Mouse (Mus musculus) lung, embryonic 15.5 days (tissue): Measurements from ENCODE around the gene Zfp157. TPM values are rescaled to one million over a fixed set of nuclear protein-coding genes. Genes with fewer than 3 reads are reported as not detected.
"Not testable (repeated sequence)": the region's sequence is repeated elsewhere in the genome, so short reads cannot be mapped to it uniquely, and the experiment has no call there.

Experiments
- ATAC-seq: fragments of 200-750 bp; cut with Nextera tagmentation; 2 replicates; pipeline ENCODE4 v1.8.0; 2017; ENCODE audit warnings: moderate number of reproducible peaks, borderline replicate concordance; ENCODE audit not compliant: low FRiP score, low TSS enrichment; ENCODE audit errors: extremely low read depth
- H3K27ac ChIP-seq: fragments of 300-500 bp; sonication (generic); 2 replicates; pipeline ENCODE4 v1.5.1; 2015; ENCODE audit warnings: moderate library complexity, mild to moderate bottlenecking, inconsistent platforms
- H3K27me3 ChIP-seq: fragments of 300-500 bp; sonication (generic); 2 replicates; pipeline ENCODE4 v1.6.1; 2015; ENCODE audit warnings: inconsistent platforms
- H3K36me3 ChIP-seq: fragments of 300-500 bp; sonication (generic); 2 replicates; pipeline ENCODE4 v1.6.1; 2015; ENCODE audit warnings: inconsistent platforms
- H3K4me1 ChIP-seq: fragments of 300-500 bp; sonication (generic); 2 replicates; pipeline ENCODE4 v1.6.1; 2015; ENCODE audit warnings: inconsistent platforms
- H3K4me2 ChIP-seq: fragments of 300-500 bp; sonication (generic); 2 replicates; pipeline ENCODE4 v1.6.1; 2015; ENCODE audit warnings: inconsistent platforms, mild to moderate bottlenecking, moderate library complexity
- H3K4me3 ChIP-seq: fragments of 300-500 bp; sonication (generic); 2 replicates; pipeline ENCODE4 v1.5.1; 2015; ENCODE audit warnings: mild to moderate bottlenecking, inconsistent platforms
- H3K9ac ChIP-seq: fragments of 300-500 bp; sonication (generic); 2 replicates; pipeline ENCODE4 v1.6.1; 2015; ENCODE audit warnings: inconsistent platforms
- H3K9me3 ChIP-seq: fragments of 300-500 bp; sonication (generic); 2 replicates; pipeline ENCODE4 v1.6.1; 2016; ENCODE audit warnings: inconsistent platforms
- WGBS: fragments of 180-500 bp; shearing (Covaris S2); methylation state at CpG from one replicate; pipeline ENCODE4 v1.1.7; 2015; 5-methylcytosine and 5-hydroxymethylcytosine counted together
- polyA plus RNA-seq: library from polyadenylated mRNA; unstranded; fragments of >200 nt; fragmentation: Nextera tagmentation; extraction: Ambion mirVana; gene quantifications from 2 replicates; pipeline ENCODE4 v1.2.1, GENCODE M21; 2015

Gene Zfp157
- polyA plus RNA-seq: 33.3 and 36.1 TPM in 2 replicates

GRCm38 (mm10) chr5:138441286-138442194, at the start of gene Zfp157:
Gene Zfp157, plus strand, starts transcription at chr5:138441468.
- H3K9ac ChIP-seq: peak within 1 kb of the TSS; percentile 90
- peaks cover 17% of the 10 kb centered on the region for H3K4me1 ChIP-seq
- H3K27me3 ChIP-seq: no peaks in the 10 kb centered on the region
- peaks cover 20% of the 10 kb centered on the region for H3K36me3 ChIP-seq
- peak; percentile 100 for ATAC-seq
- no peaks in the 10 kb centered on the region for H3K9me3 ChIP-seq
- peak within 1 kb of the TSS; percentile 67 for H3K4me2 ChIP-seq
- H3K27ac ChIP-seq: peak within 1 kb of the TSS; percentile 57
- under 1% methylated on average over 49 of the region's 49 CpGs for WGBS
- H3K4me3 ChIP-seq: peak within 1 kb of the TSS; percentile 70

DNA sequence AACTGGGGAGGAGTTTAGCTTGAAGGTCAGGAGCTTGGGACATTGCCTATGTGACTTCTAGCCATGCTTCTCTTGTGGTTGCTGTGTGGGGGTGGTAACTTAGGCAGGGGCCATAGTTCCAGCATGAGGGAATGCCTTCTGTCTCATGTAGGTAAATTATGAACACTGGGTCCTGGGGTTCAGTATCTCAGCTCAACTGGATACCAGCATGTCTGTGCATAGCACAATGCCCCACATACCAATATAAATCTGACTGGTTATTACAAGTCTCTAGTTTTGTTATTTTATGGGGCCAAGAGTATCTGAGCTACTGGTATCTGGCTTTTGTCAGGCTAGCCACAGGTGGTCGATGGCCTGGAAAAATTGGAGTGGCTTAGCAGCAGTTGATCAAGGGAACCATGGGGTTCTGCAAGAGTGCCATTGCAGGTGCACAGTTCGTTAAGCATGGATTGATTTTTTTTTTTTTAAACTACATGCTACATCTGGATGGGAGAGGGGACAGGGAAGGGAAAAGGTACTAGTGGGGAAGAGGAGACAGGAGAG, 43.4 kb upstream of the Zfp157 start:
- H3K4me1 ChIP-seq: no peaks in the 10 kb centered on the region
- no peak overlapping the region for H3K4me2 ChIP-seq
- no peak for ATAC-seq
- H3K4me3 ChIP-seq: no peak overlapping the region
- H3K9me3 ChIP-seq: no peaks in the 10 kb centered on the region
- no peaks in the 10 kb centered on the region for H3K27me3 ChIP-seq
- WGBS: 64% methylated on average over 2 of the region's 2 CpGs
- H3K36me3 ChIP-seq: no peaks in the 10 kb centered on the region
- H3K27ac ChIP-seq: no peak overlapping the region
- no peak overlapping the region for H3K9ac ChIP-seq

DNA sequence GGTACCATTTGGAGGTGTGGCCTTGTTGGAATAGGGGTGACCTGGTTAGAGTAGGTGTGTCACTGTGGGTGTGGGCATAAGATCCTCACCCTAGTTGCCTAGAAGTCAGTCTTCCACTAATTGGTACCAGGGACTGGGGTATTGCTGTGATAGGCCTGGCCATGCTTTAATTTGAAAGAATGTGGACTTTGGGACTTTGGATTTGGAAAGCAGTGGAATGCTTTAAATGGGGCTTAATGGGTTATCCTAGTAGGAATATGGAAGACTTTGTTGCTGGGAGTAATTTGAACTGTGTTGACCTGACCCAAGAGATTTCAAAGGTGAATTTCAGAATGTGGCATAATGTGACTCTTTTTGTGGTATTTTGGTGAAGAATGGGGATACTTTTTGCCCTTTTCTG, 40.8 kb upstream of the Zfp157 start:
- not testable (repeated sequence) for H3K27me3 ChIP-seq, H3K27ac ChIP-seq, H3K9ac ChIP-seq, H3K9me3 ChIP-seq, H3K4me1 ChIP-seq, H3K4me3 ChIP-seq, ATAC-seq, H3K4me2 ChIP-seq, H3K36me3 ChIP-seq

DNA sequence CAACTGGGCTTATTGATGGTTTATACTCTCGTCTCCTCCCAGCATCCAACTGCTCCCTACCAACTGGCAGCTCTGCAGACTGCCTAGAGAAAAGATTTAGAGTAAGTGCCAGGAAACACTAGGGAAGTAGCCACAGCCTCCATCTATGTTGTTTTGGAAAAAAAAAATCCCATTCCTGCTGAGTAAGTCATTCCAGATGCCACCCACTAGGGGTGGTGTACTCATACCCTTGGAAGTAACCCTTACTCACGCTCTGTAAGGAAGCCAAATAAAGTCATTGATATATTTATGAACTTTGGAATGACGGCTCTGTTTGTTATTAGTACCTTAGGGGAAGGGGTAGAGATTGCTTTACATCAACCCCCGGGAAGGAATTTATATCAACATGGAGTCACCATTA, 17.1 kb downstream of the Zfp157 start:
- no peaks in the 10 kb centered on the region for H3K27me3 ChIP-seq
- peaks cover 59% of the 10 kb centered on the region for H3K36me3 ChIP-seq
- 96% methylated on average over 4 of the region's 4 CpGs for WGBS
- H3K4me3 ChIP-seq: no peak overlapping the region
- H3K4me1 ChIP-seq: no peaks in the 10 kb centered on the region
- H3K27ac ChIP-seq: no peak overlapping the region
- peaks cover 21% of the 10 kb centered on the region for H3K9me3 ChIP-seq
- no peak for ATAC-seq
- no peak overlapping the region for H3K9ac ChIP-seq
- no peak overlapping the region for H3K4me2 ChIP-seq

DNA sequence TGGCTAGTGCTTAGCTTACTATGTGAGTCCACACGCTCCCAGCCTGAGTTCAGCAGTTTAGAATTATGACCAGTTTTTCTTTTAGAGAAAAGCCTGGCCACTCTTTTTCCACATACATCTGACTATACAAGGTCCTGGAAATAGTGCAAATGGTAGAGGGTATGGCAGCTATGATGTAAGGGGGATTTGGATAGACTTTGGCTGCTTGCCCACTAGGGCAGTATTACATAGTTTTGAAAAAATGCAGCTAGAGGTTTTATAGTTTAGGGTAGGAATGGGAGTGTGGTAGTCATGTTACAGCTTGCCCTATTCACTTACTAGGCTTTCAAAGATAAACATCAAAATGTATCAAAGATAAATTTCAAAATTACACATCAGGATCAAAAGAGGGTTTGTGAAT, 17.8 kb downstream of the Zfp157 start:
- peaks cover 21% of the 10 kb centered on the region for H3K9me3 ChIP-seq
- no peak overlapping the region for H3K9ac ChIP-seq
- no peak overlapping the region for H3K27ac ChIP-seq
- no peaks in the 10 kb centered on the region for H3K4me1 ChIP-seq
- WGBS: 95% methylated on average over 1 of the region's 1 CpGs
- no peaks in the 10 kb centered on the region for H3K27me3 ChIP-seq
- peaks cover 53% of the 10 kb centered on the region for H3K36me3 ChIP-seq
- no peak overlapping the region for H3K4me3 ChIP-seq
- H3K4me2 ChIP-seq: no peak overlapping the region
- ATAC-seq: no peak

DNA sequence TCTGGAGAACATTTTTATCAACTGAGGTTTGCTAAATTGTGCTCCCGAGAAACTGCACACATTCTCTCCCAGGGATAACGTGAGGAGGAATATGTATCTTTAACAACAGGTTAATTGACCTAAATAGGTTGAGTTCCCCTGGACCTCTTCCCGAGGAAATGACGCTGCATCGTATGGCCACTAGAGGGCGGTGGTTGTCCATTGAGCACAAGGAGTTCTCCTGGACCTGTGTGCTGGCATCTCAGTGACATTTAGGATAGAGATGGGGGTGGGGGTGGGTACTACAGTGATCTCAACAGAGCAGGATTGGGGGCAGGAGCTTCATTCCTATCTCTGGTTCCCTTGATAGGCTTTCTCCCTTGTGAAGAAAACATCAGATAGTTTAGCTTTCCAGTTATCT, 32.3 kb downstream of the Zfp157 start:
- Histone ChIP-seq H3K4me1 (no peaks in the 10 kb centered on the region), H3K36me3 (no peaks in the 10 kb centered on the region), H3K4me2 (no peak overlapping the region), H3K9me3 (no peaks in the 10 kb centered on the region), H3K27ac (no peak overlapping the region), H3K27me3 (no peaks in the 10 kb centered on the region), H3K4me3 (no peak overlapping the region), H3K9ac (no peak overlapping the region)
- WGBS: 24% methylated on average over 6 of the region's 6 CpGs
- ATAC-seq: no peak

- WGBS: 86% methylated on average over 12 of the region's 12 CpGs
- H3K36me3 ChIP-seq, H3K4me1 ChIP-seq: not testable (repeated sequence)
Observed at GRCm38 (mm10) chr5:138504548-138504947, 63.3 kb downstream of the Zfp157 start.

More at GRCm38 (mm10) chr5:138504548-138504947, 63.3 kb downstream of the Zfp157 start:
- H3K4me3 ChIP-seq, H3K9ac ChIP-seq, H3K27me3 ChIP-seq, H3K27ac ChIP-seq, H3K4me2 ChIP-seq, H3K9me3 ChIP-seq, ATAC-seq: not testable (repeated sequence)

Other genes with a start within 250 kb of the Zfp157 start
- gene Mblac1, start 247.2 kb upstream of the Zfp157 start, polyA plus RNA-seq: 9.1 and 9.7 TPM in 2 replicates
- gene Nxpe5, start 215.6 kb upstream of the Zfp157 start, polyA plus RNA-seq: not detected in 2 replicates
- 58.1 and 58.6 TPM in 2 replicates for gene Lamtor4, start 186.0 kb upstream of the Zfp157 start, polyA plus RNA-seq
- gene BC037034, start 177.4 kb upstream of the Zfp157 start, polyA plus RNA-seq: 4.5 and 5.7 TPM in 2 replicates
- 1.1 and 2.0 TPM in 2 replicates for gene Gal3st4, start 168.6 kb upstream of the Zfp157 start, polyA plus RNA-seq
- gene Gm43720, start 161.5 kb upstream of the Zfp157 start, polyA plus RNA-seq: 0.13 and 0.24 TPM in 2 replicates
- gene Gpc2, start 161.5 kb upstream of the Zfp157 start, polyA plus RNA-seq: 18.9 and 20.6 TPM in 2 replicates
- 2.6 and 3.6 TPM in 2 replicates for gene Stag3, start 161.2 kb upstream of the Zfp157 start, polyA plus RNA-seq
- gene Pvrig, start 99.5 kb upstream of the Zfp157 start, polyA plus RNA-seq: 0.39 TPM in 1 of 2 replicates, not detected in the other
- not detected in 2 replicates for gene 1700123K08Rik, start 123.2 kb downstream of the Zfp157 start, polyA plus RNA-seq
- 69.5 and 79.3 TPM in 2 replicates for gene Zfp68, start 178.3 kb downstream of the Zfp157 start, polyA plus RNA-seq
- gene A430033K04Rik, start 181.4 kb downstream of the Zfp157 start, polyA plus RNA-seq: 14.5 and 15.7 TPM in 2 replicates